Mouse (Mus musculus) c-Kit-negative CD71-positive TER-119-positive erythroid progenitor cells, embryonic 14.5 days (primary cell): ENCODE results near the gene Stra8.

Experiments used
- DNase-seq: peaks from one replicate; pipeline ENCODE4 v3.0.0-alpha.2; 2013; ENCODE audit warnings: low read depth, low spot score

The Stra8 gene

DNA sequence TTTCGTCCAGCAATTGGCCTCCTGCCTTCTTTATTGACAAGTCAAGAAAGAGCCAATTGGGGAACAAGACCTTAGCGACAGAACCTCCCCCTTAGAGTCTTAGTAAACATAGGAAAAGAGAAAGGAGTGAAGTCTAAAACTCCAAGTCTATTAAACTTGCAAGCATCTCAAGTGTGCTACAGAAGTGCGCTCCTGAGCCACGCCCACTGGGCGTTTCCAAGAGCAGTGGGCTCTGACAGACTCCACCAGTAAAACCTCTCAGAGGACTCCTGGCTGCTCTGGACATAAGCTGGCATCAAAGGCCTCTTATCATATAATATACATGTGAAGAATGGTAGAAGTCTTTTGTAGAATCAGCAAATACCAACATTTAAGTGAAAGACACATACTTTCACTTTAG is 16.5 kb upstream of the Stra8 start:
- no peak for DNase-seq

DNA sequence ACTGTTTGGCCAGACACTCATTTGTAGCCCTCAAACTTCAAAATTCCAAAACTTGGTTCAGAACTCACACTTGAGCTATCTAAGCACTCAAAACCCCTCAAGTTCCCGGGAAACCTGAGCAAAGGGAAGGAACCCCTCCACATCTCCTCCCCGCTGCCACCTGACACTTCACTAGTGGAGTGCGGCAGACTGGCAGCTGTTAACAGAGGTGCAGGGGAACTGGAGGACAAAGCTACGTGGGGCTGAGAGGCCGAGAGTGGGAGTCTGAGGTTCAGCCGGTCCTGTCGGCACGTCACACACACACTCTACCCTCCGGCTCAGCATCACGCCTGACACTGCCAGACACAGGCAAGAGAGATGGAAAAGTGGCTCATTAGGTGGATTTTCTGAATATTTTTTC is 16.1 kb upstream of the Stra8 start:
- no peak for DNase-seq

DNA sequence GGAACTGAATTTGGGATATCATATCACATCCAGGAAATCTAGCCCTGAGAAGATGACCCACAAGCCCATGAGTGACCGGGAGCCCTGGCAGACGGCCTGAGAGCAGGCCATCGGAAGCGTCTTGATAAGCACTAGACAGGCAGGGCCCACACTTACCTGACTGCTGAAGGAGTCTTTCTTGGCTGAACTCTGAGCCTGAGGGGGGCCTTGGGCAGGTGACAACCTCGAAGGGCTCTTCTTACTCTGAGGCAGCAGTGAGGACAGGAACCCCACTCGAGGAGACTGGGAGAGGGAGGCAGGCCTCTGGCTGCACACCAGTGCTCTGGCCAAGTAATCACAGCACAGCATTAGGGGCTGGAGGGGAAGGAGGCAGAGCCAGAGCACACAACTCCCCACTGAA is 15.6 kb upstream of the Stra8 start:
- no peak for DNase-seq

DNA sequence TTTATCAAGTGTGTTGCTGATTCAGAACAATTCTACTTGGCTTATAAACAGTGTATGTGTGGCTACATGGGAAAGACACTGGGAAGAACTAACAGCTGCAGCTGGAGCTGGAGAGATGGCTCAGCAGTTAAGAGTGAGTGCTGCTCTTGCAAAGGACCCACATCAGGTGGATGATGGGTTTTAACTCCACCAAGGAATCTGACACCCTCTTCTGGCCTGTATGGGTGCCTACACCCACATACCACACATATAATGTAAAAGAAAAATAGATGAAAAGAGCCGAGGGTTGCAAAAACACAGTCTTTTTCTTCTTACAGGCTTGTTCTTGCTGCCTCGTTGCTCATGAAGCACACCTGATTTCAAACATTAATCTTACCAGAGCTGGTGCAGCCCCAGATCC is 13.8 kb upstream of the Stra8 start:
- no peak for DNase-seq

DNA sequence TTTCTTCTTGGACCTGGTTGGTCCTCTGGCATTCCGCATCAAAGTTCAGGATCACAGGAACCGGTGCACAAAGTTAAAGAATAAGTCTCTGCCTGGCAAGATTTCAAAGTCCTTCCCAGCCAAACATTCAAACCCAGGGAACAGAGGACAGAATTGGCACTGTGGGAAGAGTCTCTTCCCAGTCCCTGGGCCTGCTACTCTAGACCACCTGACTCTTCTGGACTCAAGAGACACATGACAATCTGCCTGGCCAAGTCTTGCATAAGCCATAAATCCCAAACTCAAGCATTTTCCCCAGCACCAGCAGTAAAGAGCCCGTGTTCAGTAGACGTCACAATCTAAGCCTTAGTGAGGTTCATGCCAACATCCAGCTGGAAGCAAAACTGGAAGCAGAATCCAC is 13.3 kb upstream of the Stra8 start:
- DNase-seq: no peak

DNA sequence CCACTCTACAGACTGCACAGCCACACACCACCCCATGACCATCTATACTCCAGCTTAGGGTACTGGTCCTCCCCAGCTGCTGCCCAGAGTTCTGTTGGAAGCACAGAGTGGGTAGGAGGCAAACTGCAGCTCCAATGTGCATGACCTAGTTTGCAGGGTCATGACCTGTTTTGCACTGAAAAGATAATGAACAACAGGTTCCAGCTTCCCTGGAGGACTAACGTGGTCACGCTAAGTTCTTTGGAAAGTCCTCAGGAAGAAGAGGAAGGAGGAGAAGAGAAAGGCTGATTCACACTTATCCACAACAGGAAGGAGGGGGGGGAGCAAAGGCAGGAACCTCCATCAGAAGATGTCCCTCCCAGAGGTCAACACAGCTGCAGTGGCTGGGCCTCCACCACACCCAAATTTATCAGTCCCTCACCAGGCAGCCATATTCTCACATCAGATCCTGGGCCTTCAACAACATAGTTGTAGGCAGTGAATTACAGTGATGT is 12.8 kb upstream of the Stra8 start:
- DNase-seq: peak; percentile 69

DNA sequence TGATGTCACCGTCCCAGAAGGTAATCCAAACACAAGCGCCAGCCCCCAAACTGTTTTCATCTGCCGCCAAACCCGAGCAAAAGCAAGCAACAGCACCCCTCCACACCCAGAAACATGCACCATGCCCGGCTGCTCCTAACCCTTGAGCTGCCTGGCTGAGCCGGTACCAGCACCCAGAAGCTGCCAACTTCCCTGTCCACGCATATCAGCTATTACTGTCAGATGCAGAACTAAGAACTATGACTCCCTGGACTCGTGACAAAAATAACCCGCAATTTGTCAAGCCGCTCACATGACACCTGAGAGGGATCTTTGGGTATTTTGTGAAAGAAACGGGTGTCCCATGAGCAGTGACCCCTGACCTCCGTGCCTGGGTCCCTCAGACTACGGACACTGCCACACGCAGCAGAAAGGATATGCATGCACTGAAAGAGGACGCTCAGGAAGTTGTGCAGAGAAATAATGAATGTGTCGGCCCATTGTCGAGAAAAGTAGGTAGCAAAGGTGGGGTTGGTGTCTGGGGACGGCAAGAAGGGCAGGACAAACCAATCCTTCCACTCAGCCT is 12.2 kb upstream of the Stra8 start:
- no peak for DNase-seq

DNA sequence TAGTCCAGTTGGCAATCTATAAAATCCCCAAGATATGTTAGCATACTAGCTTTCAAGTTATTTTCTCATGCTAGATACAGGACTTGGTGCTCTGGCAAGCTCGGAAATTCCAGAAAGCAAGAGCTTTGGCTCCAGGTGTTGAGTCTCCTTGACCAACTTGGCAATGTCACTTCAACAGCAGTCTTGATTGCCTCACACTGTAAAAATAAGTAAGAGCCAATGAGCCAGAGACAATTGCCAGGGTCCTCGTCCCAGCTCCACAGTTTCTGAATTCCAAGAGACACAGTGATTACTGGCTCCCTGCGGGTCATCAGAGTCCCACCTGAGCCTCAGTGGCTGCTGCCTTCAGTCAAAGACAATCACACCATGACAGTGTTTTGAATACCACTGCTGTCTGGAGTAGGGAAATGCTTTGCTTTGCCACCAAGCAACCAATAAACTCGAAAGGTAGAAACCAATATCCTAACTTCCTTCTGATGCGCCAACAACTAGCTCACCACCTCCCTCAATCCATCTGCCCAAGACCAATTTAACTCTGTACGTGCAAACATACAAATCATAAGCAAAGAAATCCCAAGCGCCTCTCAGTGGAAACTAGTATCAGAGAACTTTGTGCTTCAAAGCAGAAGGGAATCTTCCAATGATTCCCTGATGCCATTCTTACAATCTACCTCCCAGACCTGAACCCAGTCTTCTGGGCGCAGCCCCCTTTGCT is 10.2 kb upstream of the Stra8 start:
- DNase-seq: no peak

DNA sequence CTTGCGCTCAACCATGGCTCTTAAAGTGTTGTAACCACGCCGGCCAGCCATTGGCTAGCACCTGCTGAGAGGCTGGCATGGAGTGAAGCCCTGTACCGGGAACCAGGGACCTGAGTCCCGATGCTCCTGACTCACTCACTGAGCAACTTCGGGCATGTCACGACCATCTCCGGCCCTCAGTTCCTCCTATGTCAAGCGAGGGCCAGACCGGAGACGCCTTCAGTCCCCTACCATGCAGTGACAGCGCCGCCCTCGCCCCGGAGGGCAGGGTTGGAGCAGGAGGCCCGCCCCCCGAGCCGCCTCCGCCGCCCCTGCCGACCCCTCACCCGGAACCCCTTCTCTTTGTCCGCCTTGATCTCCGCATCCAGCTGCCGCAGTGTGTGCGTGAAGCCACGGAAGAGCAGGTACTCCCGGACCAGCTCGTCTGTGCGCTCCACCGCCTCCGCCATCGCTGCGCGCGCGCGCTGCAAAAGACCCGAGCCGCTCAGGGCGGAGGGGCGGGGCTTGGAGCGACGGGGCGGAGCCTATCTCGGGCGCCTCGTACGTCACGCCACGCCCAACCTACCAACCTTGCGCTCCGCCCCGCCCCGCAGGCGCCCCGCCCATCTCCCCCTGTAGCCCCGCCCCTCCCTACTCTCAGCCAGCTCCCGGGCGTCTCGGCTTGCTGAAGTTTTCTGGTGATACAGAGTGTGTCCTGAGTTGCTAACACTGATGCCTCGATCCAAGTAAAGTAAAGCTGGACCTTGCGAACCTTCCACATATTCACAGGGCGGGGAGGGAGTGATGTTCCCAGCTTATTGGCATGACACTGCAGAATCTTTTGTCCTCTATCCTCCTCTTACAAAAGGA is 9.4 kb upstream of the Stra8 start, which contains the start of gene Wdr91:
Wdr91 (minus strand) TSS at position 506 of the 849 bp plus-strand sequence.
- DNase-seq: peak; percentile 91

DNA sequence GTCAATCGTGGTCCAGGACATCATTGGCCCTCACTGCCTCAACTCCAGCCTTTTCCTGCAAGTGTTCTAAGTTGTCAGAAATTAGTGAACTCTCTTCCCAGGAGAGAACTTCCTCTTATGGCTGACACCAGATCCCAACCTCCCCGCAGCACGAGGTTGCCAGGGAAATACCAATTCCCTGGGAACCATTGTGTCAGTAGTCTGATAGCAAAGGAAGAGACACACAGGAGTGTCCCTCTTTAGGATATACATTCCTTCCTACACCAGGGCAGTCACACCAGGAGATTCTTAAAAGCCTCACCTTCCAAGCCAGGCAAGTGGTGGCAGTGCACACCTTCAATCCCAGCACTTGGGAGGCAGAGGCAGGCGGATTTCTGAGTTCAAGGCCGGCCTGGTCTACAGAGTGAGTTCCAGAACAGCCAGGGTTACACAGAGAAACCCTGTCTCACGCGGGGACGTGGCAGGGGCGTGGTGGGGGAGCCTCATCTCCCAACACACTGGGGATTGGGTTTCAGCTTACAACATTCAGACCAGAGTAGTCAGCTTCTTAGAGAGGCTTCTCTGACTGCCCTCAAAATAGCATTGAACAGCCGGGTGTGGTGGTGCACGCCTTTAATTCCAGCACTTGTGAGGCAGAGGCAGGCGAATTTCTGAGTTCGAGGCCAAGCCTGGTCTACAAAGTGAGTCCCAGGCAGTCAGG is 6.5 kb upstream of the Stra8 start:
- no peak for DNase-seq

DNA sequence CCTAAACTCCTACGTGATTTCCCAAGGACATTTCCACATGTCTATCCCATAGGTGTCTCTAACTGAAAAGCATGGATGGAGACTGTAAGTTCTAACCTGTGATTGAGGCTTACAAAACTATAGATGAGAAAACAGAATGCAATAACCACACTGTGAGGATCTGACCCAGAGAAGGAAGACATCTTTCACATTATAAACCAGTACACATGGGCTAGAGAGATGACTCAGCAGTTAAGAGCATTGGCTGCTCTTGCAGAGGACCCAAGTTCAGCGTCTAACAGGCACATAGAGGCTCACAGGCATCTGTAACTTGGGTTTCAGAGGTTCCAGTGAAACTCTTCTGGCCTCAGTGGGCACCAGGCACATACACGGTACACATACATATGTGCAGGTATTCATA is 5.5 kb upstream of the Stra8 start:
- no peak for DNase-seq

DNA sequence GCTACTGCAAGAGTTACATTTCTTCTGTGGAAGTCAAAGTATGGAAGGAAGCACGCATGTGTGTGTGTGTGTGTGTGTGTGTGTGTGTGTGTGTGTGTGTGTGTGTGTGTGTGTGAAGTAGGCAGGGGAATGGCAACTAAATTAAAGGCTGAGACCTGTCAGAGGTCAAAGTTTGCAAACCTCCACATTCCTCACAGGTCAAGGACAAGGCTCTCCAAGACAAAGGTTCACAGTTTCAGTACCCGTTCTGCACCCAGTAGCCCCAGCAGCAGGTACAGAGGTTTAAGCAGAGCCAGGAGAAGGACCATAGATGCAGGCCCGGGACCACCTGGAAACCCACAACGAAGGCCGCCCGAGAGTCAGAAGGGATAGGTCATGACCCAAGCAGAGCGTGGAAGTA is 817 bp upstream of the Stra8 start:
- no peak for DNase-seq

DNA sequence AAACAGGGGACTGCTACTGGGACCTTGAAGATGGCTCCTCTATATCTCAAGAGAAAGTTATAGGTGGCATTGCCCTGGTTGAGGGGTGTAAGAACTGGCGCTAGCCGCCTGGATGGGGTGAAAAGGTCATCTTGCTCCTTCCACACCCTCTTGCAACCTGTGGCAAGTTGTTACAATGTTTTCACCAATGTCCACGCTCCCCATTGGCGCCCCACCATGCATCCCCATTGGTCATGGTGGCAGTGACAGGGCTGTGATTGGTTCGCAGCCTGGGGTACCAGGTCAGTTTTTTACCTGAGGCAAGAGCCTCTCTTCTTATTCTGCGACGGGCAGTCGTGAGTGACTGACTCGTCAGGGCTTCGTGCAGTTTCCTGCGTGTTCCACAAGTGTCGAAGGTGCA is 668 bp downstream of the Stra8 start:
- DNase-seq: no peak

DNA sequence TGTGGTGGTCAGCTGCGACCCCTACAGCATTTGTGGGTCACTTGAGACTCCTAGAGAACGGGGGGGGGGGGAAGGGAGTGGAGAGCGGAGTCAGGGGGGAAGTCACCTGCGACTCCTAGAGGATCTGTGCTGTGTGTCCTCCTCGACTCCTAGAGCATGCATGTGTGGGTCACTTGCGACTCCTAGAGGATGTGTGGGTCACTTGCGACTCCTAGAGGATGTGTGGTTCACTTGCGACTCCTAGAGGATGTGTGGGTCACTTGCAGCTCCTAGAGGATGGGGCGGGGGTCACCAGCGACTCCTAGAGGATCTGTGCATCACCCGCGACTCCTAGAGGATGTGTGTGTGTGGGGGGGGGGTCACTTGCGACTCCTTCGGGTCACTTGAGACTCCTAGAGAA is 2.0 kb downstream of the Stra8 start:
- DNase-seq: no peak

DNA sequence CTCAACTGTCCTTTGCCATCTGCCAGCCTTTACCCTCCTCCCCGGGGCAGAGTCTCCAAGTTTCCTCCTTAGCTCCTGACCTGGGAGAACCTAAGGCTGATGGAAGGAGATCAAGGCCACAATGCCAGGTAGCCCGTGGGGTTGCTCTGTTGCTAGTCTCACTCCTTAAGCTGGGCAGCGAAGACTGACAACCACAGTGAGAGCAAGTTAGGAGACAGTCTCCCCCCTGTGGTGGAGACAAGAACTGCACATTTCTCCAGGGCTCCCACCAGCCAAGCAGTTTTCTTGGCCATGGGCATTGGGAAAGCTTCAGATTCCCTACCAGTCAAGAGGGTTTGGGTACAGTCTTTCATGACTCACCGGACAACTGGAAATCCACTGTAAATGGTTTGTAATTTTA is 7.2 kb downstream of the Stra8 start:
- peak; percentile 56 for DNase-seq

DNA sequence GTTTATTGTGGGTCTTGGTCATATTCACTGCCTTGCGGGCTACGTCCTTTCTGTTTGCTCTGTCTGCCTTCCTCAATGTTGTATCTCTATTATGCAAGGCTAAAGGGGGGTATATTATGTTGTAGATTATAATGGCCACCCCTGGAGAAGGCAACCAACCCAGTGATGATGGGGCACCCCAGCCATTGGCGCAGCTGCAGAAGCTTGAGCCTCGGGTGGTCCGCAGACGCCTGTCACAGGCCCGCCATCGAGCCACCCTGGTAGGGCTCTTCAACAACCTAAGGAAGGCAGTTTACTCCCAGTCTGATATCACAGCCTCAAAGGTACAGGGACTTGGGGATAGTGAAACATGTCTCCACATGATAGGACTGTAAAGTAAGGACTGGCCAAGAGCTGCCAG is 7.6 kb downstream of the Stra8 start:
- DNase-seq: no peak

DNA sequence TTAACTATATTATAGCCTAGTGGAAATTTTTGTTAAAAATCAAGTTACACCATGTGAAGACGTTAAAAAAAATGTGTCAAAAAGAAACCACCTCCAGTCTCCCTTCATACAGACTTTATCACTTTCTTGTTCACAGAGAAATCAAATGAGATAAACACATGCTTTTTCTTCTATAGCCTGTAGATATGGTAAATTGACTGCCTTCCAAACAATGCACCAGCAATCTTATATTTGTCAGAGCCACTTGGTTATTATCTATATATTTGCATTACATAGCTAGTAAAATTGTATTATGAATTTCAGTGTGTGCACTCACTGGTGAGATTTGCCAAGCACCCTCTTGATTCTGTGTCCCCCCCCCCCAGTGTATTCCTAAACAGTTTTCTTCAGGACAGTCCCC is 12.7 kb downstream of the Stra8 start:
- DNase-seq: no peak

DNA sequence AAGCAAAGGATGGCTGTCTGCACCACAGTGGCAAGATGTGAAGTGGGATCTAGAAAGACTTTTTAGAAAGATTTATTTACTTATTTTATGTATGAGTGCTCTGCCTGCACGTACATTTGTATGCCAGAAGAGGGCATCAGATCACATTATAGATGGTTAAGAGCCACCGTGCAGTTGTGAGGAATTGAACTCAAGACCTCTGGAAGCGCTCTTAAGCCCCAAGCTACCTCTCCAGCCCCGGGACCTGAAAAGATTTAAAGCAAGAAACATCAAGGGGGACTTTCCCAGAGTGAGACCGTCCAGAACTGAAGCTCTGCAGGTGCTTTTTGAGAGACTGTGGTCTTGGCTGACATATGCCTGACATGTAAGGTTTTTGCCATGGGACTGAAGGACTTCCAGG is 16.8 kb downstream of the Stra8 start:
- DNase-seq: no peak

DNA sequence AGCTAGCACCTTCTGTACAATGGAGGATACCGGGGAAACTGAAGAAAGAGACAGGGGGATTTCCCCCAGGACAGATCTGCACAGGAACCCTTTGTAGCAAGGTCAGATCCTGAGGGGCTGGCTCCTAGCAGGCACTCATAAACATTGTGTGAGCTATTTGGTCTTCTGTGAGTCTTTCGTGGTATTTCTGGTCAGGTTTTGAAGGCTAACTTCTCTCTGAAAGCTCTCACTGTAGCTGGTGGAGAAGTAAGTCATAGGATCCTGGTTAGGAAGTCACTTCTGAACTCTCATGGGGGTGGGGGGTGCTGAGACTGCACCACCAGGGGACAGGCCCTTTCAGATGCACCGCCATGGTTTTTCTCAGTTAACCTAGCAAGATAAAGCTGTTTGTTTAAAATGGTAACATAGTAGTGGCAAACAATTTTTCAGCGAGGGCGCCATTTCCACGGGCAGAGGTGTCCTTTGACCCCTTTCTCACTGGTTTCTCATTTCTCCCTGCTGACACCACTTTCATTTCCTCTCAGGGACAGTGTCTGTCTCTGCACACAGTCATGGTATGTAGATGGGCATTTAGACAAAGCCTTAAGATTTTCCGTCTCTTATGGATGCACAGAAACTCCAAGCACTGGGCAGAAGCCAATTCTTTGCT is 18.4 kb downstream of the Stra8 start:
- DNase-seq: no peak

DNA sequence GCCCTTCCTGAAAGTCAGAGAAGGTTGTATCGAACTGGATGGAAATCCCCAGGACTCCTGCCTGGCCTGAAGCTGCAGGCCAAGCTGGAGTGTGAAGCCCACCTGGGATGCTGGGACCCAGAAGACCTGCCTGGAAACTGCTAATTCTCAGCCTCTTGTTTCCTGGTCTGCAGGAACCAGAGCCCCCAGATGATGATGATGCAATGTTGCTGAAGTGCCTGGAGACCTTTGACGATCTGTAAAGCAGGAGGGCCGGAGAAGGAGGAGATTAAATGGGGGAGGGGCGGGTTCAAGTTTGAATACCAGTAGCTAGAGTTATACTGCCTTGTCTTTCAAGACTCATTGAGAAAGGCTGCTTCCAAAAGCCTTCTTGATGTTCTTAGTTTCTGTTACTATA is 19.0 kb downstream of the Stra8 start:
- DNase-seq: no peak

DNA sequence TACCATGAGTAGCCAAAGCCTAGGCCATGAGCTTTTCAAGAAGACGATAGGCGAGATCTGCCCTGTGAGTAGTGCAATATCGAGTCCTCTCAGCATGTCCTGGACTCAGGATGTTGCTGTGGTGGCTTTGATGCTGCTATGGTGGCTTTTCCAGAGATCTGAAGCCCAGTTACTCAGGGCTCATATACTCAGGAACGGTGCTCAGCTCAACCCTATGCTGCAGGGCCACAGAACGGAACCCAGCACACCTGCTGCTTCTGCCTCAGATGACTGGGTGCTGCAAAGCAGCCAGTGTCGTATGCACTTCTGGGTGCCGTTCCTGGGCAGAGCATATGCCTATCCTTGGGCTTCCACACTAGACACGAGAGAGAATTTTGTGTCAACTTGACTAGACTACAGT is 19.5 kb downstream of the Stra8 start:
- no peak for DNase-seq

DNA sequence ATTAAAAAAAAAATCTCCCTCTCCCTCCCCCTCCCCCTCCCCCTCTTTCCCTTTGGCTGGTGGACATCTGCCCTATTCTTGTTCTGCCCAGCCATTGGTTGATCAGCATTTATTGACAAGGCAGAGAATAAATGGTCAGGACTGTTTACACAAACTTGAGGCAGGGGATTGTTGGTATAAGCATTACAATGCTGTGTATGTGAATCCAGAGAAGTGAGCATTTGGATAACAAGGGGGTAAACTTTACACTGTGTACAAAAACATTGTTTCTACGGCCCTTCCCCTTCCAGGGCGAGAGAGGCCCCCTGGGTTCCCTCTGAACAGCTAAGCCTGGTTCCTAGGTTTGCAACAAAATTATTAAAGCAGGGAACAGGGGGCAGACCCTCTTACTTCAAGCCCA is 21.5 kb downstream of the Stra8 start:
- DNase-seq: no peak
